In the genomic region with DNA sequence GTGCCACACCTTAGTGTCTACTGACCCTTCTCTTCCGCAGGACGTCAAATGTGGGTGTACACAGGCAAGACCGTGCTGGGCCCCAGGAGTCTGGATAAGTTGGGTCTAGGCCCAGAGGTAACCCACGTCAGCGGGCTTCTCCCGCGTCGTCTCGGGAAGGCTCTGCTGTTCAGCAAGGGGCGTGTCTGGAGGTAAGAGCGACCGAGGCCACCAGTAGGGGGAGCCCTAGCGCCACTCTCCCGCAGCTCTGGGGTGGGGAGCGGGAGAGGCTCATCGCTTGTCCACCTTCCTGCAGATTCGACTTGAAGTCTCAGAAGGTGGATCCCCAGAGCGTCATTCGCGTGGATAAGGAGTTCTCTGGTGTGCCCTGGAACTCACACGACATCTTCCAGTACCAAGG, we compare ENCODE assay signal across 8 mouse cellular contexts. TPM values are rescaled to one million over a fixed set of nuclear protein-coding genes. Genes with fewer than 3 reads are reported as not detected.
A peak's percentile ranks its signal among the peaks of the same experiment; 100 is the strongest.
DNase-seq lines count a peak whose midpoint lies in the region; ATAC-seq and TF ChIP-seq lines count a peak whose summit lies in the region.

No protein-coding gene starts in this region.

- no peak overlapping the region for H3K27ac ChIP-seq in heart, adult 2 months
- no peak overlapping the region for H3K27ac ChIP-seq in liver, embryonic 13.5 days
- H3K27ac ChIP-seq in stomach, embryonic 16.5 days (ENCODE audit: low read length): no peak overlapping the region

- no peaks in the 10 kb centered on the region for H3K36me3 ChIP-seq in heart, adult 2 months (ENCODE audit: control insufficient read depth, insufficient read depth, low read length)
- H3K36me3 ChIP-seq in liver, embryonic 13.5 days: no peaks in the 10 kb centered on the region
- no peaks in the 10 kb centered on the region for H3K36me3 ChIP-seq in stomach, embryonic 16.5 days (ENCODE audit: control insufficient read depth, insufficient read depth, low read length)

- no peaks in the 10 kb centered on the region for H3K4me1 ChIP-seq in heart, adult 2 months (ENCODE audit: control insufficient read depth, insufficient read depth, low read length)
- H3K4me1 ChIP-seq in liver, embryonic 13.5 days (replicated peaks): peaks cover 15% of the 10 kb centered on the region
- peaks cover 4% of the 10 kb centered on the region; the same call in 1 of the 2 replicates for H3K4me1 ChIP-seq in stomach, embryonic 16.5 days (ENCODE audit: control insufficient read depth, insufficient read depth, low read length)

- TF ChIP-seq POLR2A in heart, adult 2 months (IDR thresholded peaks at IDR 0.05; ENCODE audit: insufficient read depth, low read depth, low read length): no peak

- H3K9ac ChIP-seq in heart, adult 2 months (ENCODE audit: low read depth, low read length): no peak overlapping the region
- no peak overlapping the region for H3K9ac ChIP-seq in liver, embryonic 13.5 days
- H3K9ac ChIP-seq in stomach, embryonic 16.5 days (ENCODE audit: low read length): no peak overlapping the region

- peak overlapping the region; percentile 19; the same call in 1 of the 2 replicates for H3K4me2 ChIP-seq in liver, embryonic 13.5 days
- H3K4me2 ChIP-seq in stomach, embryonic 16.5 days (ENCODE audit: low read depth, low read length): peak overlapping the region; percentile 6; the same call in 1 of the 2 replicates

- WGBS in heart, adult 2 months: 2% methylated on average over 21 of the region's 21 CpGs
- WGBS in liver, embryonic 13.5 days (ENCODE audit: insufficient replicate concordance): 2% methylated on average over 21 of the region's 21 CpGs
- 2% methylated on average over 21 of the region's 21 CpGs for WGBS in stomach, embryonic 16.5 days

- TF ChIP-seq EP300 in heart, adult 2 months (IDR thresholded peaks at IDR 0.05; ENCODE audit: insufficient read depth, low read depth, low read length): no peak

- peak; percentile 49; the same call in 1 of the 2 replicates for ATAC-seq in liver, embryonic 13.5 days (ENCODE audit: low read depth)
- peak; percentile 70 for ATAC-seq in stomach, embryonic 16.5 days (ENCODE audit: insufficient read depth, low FRiP score)

- H3K79me2 ChIP-seq in heart, adult 2 months (replicated peaks; ENCODE audit: control insufficient read depth, insufficient read depth, low read length): no peaks in the 10 kb centered on the region

- DNase-seq in 416B (ENCODE audit: low read depth): peak; percentile 82
- peak; percentile 84 for DNase-seq in adrenal gland, adult 2 months
- DNase-seq in embryo, embryonic 11 days: peak; percentile 88
- peak; percentile 71 to 81 for DNase-seq in heart, adult 2 months
- DNase-seq in kidney, adult 8-10 months: peak; percentile 53 to 70
- peak; percentile 59 for DNase-seq in liver, embryonic 13.5 days
- DNase-seq in neural tube, embryonic 10.5 days (ENCODE audit: extremely low spot score, low spot score): peak; percentile 86

- intact Hi-C loops in heart, adult 2 months (cut with DNase I): loop anchor here (2.0 to 10.0 kb wide), 3 partner anchors 160 to 409 kb away; no protein-coding TSS in a partner anchor

- peaks cover 18% of the 10 kb centered on the region for H3K27me3 ChIP-seq in heart, adult 2 months (ENCODE audit: control insufficient read depth, insufficient read depth, low read length)
- peaks cover 80% of the 10 kb centered on the region for H3K27me3 ChIP-seq in liver, embryonic 13.5 days
- H3K27me3 ChIP-seq in stomach, embryonic 16.5 days (ENCODE audit: control insufficient read depth, insufficient read depth, low read length): peaks cover 52% of the 10 kb centered on the region

- H3K9me3 ChIP-seq in liver, embryonic 13.5 days (replicated peaks): 0 out of 2 replicates have a peak, but pooled peaks cover 7% of the 10 kb centered on the region
- peaks cover 3% of the 10 kb centered on the region for H3K9me3 ChIP-seq in stomach, embryonic 16.5 days (replicated peaks; ENCODE audit: control insufficient read depth, low read length)

- TF ChIP-seq CTCF in heart, adult 2 months (IDR thresholded peaks at IDR 0.05): peak; percentile 96

- H3K4me3 ChIP-seq in heart, adult 2 months: no peak overlapping the region
- H3K4me3 ChIP-seq in liver, embryonic 13.5 days (replicated peaks): no peak overlapping the region
- no peak overlapping the region for H3K4me3 ChIP-seq in stomach, embryonic 16.5 days (replicated peaks; ENCODE audit: low read length)

RNA-seq across cellular contexts. Expression of a gene that starts 7.4 kb away (rescaled TPM):
- 1 to 10 TPM; 3.5 to 5.4 TPM for total RNA-seq in adrenal gland, adult 2 months (2021)
- polyA plus RNA-seq in adrenal gland, adult 2 months (2012; rRNA removed): 21.4 and 27.6 TPM in 2 replicates
- 1 to 10 TPM; 2.2 to 2.3 TPM for total RNA-seq in heart, adult 2 months (2021)
- polyA plus RNA-seq in heart, adult 2 months (2012; rRNA removed): 1.5 TPM in 2 replicates
- polyA plus RNA-seq in liver, embryonic 13.5 days (2015; fragmentation: Nextera tagmentation; extraction: Ambion mirVana): 0.17 and 0.18 TPM in 2 replicates
- polyA plus RNA-seq in stomach, embryonic 16.5 days (2015; fragmentation: Nextera tagmentation; extraction: Ambion mirVana): 0.26 and 0.46 TPM in 2 replicates

RNA-seq across cellular contexts. Expression of a gene that starts 12.6 kb away (rescaled TPM):
- 1 to 10 TPM; 1.4 to 2.1 TPM for total RNA-seq in adrenal gland, adult 2 months (2021)
- 1.6 and 3.4 TPM in 2 replicates for polyA plus RNA-seq in adrenal gland, adult 2 months (2012; rRNA removed)
- total RNA-seq in heart, adult 2 months (2021): under 1 TPM; 0.93 to 0.99 TPM
- polyA plus RNA-seq in heart, adult 2 months (2012; rRNA removed): 3.5 and 5.1 TPM in 2 replicates
- 1.1 and 1.2 TPM in 2 replicates for polyA plus RNA-seq in liver, embryonic 13.5 days (2015; fragmentation: Nextera tagmentation; extraction: Ambion mirVana)
- polyA plus RNA-seq in stomach, embryonic 16.5 days (2015; fragmentation: Nextera tagmentation; extraction: Ambion mirVana): 5.4 and 5.5 TPM in 2 replicates

RNA-seq across cellular contexts. Expression of a gene that starts 41.7 kb away (rescaled TPM):
- total RNA-seq in adrenal gland, adult 2 months (2021): 10 to 100 TPM; 16.7 to 21.9 TPM
- 37.4 TPM in 2 replicates for polyA plus RNA-seq in adrenal gland, adult 2 months (2012; rRNA removed)
- 1 to 10 TPM; 8.0 to 8.2 TPM for total RNA-seq in heart, adult 2 months (2021)
- 14.0 and 14.3 TPM in 2 replicates for polyA plus RNA-seq in heart, adult 2 months (2012; rRNA removed)
- polyA plus RNA-seq in liver, embryonic 13.5 days (2015; fragmentation: Nextera tagmentation; extraction: Ambion mirVana): 5.4 and 6.1 TPM in 2 replicates
- polyA plus RNA-seq in stomach, embryonic 16.5 days (2015; fragmentation: Nextera tagmentation; extraction: Ambion mirVana): 11.3 and 12.4 TPM in 2 replicates
